Mouse (Mus musculus) bone marrow macrophage, adult 2 months (primary cell): ENCODE measurements around the gene Fkbpl. TPM values are rescaled to one million over a fixed set of nuclear protein-coding genes. Genes with fewer than 3 reads are reported as not detected.

ENCODE experiments used
- H3K27ac ChIP-seq: 2 replicates; pipeline ENCODE4 v1.5.1; 2012; ENCODE audit warnings: low read depth, low read length; ENCODE audit not compliant: insufficient read depth
- H3K4me1 ChIP-seq: 2 replicates; pipeline ENCODE4 v1.6.1; 2012; ENCODE audit warnings: low read length; ENCODE audit not compliant: control insufficient read depth, insufficient read depth
- H3K4me3 ChIP-seq: 2 replicates; pipeline ENCODE4 v1.5.1; 2012; ENCODE audit warnings: mild to moderate bottlenecking, low read length, moderate library complexity; ENCODE audit not compliant: insufficient read depth
- CTCF ChIP-seq: IDR thresholded peaks from 2 replicates; pipeline ENCODE4 v1.5.1; 2012; ENCODE audit warnings: low read depth, mild to moderate bottlenecking, low read length, moderate library complexity
- POLR2A ChIP-seq: IDR thresholded peaks from 2 replicates; pipeline ENCODE4 v1.6.1; 2012; ENCODE audit warnings: mild to moderate bottlenecking, low read depth, low read length, borderline replicate concordance
- polyA plus RNA-seq: library from polyadenylated mRNA; stranded (reverse); fragments of >200 nt; gene quantifications from 2 replicates; pipeline ENCODE4 v1.2.4, GENCODE M21; 2012; ENCODE audit not compliant: missing spikeins, insufficient read depth, insufficient read length

The Fkbpl gene
- polyA plus RNA-seq, 1 experiment: 22.9 TPM

DNA sequence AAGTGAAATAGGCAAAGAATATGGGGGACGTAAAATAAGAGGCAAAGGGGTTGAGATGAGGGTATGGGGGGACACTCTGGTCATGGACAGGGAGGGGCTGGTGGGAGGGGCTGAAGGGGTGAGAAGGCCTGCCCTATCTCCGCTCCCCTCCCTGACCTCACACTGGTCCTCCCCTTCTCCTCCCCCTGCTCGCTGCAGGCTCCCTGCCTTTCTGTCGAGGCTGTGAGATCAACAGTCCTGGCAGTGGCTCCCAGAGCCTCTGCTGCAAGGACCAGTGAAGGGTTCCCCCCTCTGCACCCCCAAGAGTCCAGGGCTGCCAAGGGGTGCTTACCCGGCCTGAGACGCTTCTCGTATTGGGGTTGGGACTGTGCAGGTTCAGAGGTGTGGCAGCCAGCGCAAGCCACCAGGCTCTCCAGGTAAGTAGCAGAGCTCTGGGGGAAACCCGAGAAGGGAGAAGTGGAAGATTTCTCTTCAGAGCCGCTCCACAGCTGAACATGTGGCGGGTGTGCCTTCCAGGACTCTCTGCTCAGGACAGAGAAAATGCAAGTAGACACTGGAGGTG, 15.8 kb downstream of the Fkbpl start:
- Histone ChIP-seq H3K4me1 (peaks cover 10% of the 10 kb centered on the region), H3K4me3 (no peak overlapping the region), H3K27ac (no peak overlapping the region)
- TF ChIP-seq POLR2A (no peak), CTCF (no peak)

DNA sequence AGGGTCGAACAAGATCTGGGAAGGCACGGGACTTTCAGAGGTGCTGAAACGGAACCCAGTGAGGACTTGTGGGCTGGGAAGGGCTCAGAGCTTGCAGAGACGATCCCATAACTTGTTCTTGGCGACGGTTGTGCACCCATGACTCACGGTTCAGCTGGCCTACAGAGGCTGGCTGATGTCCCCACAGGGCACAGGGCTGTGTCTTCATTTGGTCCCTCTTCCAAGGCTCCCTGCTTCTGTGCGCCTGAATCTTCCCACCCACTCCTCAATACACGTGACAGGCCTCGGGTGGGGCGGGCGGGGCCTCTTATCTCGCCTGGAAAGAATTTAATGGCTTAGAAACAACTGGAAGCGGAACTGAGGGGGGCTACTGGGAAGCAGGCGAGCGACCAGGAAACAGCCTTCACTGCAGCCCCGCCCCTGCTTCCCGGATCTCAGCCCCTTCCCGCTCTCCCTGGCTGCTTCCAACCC, 16.6 kb downstream of the Fkbpl start:
- Histone ChIP-seq H3K4me3 (0 out of 2 replicates have a peak overlapping the region, but pooled peaks have one; percentile 3), H3K4me1 (peaks cover 7% of the 10 kb centered on the region; the same call in 1 of the 2 replicates), H3K27ac (no peak overlapping the region)
- no peak for TF ChIP-seq CTCF
- TF ChIP-seq POLR2A: no peak

DNA sequence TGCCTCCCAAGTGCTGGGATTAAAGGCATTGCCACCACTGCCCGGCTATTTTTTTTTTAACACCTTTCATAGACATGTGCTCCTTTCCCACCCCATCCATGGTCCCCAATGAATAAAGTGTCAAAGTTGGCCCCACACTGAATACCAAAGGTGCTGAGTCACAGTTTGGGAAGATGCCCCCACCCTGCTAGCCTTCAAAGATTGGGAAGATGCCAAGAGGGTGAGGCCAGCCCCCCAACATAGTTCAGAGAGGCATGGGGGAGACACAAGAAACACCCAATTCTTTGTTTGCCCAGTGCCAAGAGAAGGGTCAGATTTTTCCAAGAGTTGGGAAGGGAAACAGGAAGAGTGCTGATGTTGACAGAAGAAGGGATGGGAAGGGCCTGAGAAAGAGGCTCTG, 17.9 kb downstream of the Fkbpl start:
- TF ChIP-seq CTCF (no peak), POLR2A (no peak)
- no peak overlapping the region for H3K4me3 ChIP-seq
- H3K27ac ChIP-seq: no peak overlapping the region
- H3K4me1 ChIP-seq: peaks cover 6% of the 10 kb centered on the region; the same call in 1 of the 2 replicates

DNA sequence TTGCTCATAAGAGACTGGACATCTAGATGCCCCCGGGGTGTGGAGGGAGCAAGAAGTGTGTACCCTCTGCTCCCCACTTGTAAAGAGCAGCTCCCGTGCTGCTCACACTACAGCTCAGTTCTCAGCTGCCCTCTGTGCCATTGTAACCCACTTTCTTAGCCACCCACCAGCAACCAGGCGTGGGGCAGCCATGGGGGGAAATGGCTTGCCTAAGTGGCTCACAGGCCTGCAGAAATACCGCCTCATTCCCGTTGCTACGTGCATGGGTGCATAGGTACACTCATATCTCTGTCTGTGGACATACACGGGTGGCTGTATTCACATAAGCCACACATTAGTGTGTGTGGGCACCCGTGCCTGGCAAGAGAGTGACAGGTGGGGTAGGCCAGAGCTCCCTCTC, 18.4 kb downstream of the Fkbpl start:
- Histone ChIP-seq H3K27ac (no peak overlapping the region), H3K4me1 (peaks cover 4% of the 10 kb centered on the region; the same call in 1 of the 2 replicates), H3K4me3 (no peak overlapping the region)
- TF ChIP-seq CTCF: no peak
- TF ChIP-seq POLR2A: no peak

DNA sequence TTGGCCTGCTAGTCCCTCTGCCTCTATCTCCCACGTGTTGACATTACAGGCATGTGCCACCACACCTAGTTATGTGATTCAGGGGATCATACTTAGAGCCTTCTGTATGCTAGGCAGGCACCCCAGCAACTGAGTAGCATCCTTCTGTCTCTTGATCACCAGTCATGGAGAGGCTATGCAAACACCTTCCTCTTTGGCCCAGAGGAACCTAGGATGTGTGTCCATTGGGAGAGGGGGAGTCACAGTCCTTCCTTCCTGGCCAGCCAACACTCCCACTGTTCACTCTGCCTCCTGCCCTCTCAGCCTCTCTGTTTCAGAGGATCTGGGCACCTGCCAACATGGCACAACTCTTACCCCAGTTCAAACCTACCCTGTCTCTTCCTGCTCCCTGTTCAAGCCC, 19.0 kb downstream of the Fkbpl start:
- TF ChIP-seq CTCF: no peak
- Histone ChIP-seq H3K4me3 (no peak overlapping the region), H3K4me1 (peaks cover 4% of the 10 kb centered on the region; the same call in 1 of the 2 replicates)

DNA sequence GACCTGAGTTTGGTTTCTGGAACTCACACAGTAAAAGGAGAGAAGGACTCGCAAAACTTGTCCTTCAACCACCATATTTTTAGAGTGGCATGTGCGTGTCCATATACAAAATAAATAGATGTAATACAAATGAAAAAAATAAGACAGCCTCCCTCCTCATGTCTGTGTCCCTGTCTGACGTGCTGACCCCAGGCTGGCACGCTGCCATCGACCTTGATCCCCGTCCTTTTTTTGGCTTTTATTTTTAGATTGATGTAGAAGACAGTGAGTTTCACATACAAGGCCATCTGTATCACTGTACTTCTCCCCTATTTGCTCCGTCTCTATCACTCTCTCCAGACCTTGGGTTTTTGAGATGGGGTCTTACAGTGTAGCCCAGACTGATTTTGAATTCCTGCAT, 19.9 kb downstream of the Fkbpl start:
- TF ChIP-seq CTCF (no peak), POLR2A (no peak)
- Histone ChIP-seq H3K4me3 (no peak overlapping the region), H3K4me1 (peaks cover 4% of the 10 kb centered on the region; the same call in 1 of the 2 replicates), H3K27ac (no peak overlapping the region)

More for the DNA sequence above, 19.0 kb downstream of the Fkbpl start:
- no peak overlapping the region for H3K27ac ChIP-seq

DNA sequence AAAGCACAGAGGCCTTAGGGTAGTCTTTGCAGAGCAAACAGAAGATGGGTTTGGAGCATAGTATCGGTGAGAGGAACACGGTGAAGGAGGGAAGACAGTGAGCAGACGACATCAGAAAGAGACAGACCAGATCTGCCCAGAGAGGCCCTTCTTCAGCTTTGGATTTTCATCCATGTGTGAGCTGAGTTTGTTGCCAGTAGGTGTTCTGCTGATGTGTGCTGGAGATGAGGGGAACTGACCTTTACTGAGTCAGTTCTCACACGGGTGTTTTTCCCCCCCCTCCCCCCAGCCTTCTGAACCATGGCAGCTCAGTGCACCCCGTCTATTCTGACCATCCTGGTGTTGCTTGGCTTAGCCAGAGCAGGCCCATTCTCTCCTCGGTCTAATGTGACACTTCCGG, 25.7 kb downstream of the Fkbpl start, which contains the start of gene Tnxb:
Gene Tnxb, plus strand, starts transcription at position 301 of the 400 bp plus-strand sequence.
- Histone ChIP-seq H3K27ac (no peak within 1 kb of the TSS), H3K4me1 (no peaks in the 10 kb centered on the region), H3K4me3 (no peak within 1 kb of the TSS)
- TF ChIP-seq POLR2A (no peak), CTCF (no peak)

DNA sequence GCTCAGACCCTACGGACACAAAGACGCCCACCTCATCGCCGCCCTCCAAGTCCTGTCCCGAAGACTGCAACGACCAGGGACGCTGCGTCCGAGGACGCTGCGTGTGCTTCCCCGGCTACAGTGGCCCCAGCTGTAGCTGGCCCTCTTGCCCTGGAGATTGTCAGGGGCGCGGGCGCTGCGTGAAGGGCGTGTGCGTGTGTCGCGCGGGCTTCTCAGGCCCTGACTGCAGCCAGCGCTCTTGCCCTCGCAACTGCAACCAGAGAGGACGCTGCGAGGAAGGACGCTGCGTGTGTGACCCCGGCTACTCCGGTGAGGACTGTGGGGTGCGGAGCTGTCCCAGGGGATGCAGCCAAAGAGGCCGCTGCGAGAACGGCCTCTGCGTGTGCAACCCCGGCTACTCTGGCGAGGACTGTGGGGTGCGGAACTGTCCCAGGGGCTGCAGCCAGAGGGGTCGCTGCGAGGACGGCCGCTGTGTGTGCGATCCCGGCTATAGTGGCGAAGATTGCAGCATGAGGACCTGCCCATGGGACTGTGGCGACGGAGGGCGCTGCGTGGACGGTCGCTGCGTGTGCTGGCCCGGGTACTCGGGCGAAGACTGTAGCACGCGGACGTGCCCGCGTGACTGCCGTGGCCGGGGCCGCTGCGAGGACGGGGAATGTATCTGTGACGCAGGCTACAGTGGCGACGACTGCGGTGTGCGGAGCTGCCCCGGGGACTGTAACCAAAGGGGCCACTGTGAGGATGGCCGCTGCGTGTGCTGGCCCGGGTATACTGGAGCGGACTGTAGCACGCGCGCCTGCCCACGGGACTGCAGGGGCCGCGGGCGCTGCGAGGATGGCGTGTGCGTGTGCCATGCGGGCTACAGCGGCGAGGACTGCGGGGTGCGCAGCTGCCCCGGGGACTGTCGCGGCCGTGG, 26.8 kb downstream of the Fkbpl start:
- TF ChIP-seq POLR2A: no peak
- no peak for TF ChIP-seq CTCF
- no peak overlapping the region for H3K27ac ChIP-seq
- H3K4me3 ChIP-seq: no peak overlapping the region
- no peaks in the 10 kb centered on the region for H3K4me1 ChIP-seq

DNA sequence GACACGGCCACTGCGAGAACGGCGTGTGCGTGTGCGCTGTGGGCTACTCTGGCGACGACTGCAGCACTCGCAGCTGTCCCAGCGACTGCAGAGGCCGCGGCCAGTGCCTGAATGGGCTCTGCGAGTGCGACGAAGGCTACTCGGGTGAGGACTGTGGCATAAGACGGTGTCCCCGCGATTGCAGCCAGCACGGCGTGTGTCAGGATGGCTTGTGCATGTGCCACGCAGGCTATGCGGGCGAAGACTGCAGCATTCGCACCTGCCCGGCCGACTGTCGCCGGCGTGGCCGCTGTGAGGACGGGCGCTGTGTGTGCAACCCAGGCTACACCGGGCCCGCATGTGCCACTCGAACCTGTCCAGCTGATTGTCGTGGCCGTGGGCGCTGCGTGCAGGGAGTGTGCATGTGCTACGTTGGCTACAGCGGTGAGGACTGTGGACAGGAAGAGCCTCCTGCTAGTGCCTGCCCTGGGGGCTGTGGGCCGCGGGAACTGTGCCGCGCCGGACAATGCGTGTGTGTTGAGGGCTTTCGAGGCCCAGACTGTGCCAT, 27.8 kb downstream of the Fkbpl start:
- TF ChIP-seq CTCF (no peak), POLR2A (no peak)
- Histone ChIP-seq H3K27ac (no peak overlapping the region), H3K4me3 (no peak overlapping the region), H3K4me1 (no peaks in the 10 kb centered on the region)

DNA sequence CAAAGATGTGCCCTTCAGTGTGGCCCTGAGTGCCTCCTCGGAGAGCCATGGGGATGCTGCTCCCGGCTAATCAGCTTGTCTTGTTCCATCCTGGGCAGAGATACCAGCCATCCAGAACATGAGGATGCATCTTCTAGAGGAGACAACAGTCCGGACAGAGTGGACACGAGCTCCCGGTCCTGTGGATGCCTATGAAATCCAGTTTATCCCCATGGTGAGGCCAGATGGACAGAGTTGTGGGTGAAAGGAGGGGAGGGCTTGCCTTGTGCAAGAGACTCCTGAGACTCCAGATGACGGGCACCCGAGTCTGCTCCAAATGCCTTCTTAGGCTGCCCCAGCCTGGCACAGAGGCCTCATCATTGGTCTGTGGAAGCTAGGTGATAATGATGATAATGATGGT, 28.6 kb downstream of the Fkbpl start:
- H3K4me1 ChIP-seq: no peaks in the 10 kb centered on the region
- no peak overlapping the region for H3K27ac ChIP-seq
- no peak overlapping the region for H3K4me3 ChIP-seq
- TF ChIP-seq POLR2A: no peak
- no peak for TF ChIP-seq CTCF
